Mouse (Mus musculus): Measurements from ENCODE around the gene Slc16a8.

Slc16a8 gene

GRCm38 (mm10) chr15:79254661-79255060 is at the start of gene Slc16a8:
Gene Slc16a8 (minus strand): TSS chr15:79254761.
- no peak for DNase-seq

DNA sequence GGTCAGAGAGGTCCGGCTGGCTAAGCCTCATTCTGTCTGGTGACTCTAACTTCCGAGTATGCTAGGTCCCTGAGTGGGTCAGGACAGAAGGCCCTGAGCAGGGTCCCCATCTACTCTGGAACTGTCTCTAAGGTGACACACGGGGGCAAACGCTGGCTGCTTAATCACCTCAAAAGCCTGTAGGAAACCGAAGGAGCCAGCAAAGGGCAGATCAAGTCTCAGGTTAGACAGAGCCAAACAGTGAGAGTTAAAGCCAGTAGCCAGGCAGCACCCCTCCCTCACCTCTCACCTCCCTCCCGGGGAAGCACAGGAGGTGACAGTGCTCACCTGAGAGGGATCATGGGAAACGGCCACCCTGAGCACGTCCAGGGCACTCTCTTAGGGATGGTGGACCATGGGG is 49.2 kb upstream of the Slc16a8 start:
- peak; percentile 62 for DNase-seq

DNA sequence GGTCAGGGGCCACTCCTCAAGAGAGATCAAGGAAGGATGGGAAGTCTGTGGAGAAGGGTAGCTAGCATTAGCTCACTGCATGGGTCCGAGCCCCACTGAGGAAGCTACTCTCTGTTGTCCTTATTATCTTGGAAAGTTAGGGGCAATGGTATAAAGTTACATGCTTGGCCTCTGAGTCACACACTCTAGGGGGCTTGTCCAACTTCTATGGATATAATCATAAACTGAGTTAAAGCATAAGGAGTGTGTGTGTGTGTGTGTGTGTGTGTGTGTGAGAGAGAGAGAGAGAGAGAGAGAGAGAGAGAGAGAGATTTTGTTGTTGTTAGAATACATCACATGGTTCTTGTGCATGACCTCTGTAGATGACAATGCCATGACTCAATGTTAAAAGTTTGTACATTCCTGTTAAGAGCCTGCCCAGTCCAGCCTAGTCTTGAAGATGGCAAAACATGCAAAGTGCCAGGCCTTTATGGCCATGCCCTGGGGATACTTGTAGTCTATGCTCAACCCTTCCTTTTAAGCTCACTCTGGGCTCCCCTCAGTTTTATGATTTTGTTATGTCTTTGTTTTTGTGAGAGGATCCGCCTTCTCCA is 45.1 kb upstream of the Slc16a8 start:
- no peak for DNase-seq

DNA sequence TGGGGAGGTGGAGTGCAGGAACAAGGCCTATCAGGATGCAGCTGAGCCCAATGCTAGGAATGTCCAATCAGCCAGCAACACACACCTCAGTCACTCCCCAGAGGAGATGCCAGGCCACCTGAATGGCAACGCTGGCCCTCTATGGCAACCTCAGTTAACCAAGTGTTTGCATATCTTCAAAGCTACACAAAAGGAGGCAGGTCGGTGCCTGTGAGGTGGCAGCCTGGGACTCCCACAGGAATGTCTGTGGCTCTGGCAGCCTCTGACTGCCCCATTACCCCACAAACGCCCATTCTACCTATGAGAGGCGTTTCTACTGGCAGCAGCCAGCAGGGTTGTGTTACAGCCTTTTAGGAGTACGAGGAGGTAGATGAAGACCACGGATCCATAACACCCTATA is 44.0 kb upstream of the Slc16a8 start:
- no peak for DNase-seq

GRCm38 (mm10) chr15:79292779-79293178 is 38.2 kb upstream of the Slc16a8 start:
- no peak for DNase-seq

DNA sequence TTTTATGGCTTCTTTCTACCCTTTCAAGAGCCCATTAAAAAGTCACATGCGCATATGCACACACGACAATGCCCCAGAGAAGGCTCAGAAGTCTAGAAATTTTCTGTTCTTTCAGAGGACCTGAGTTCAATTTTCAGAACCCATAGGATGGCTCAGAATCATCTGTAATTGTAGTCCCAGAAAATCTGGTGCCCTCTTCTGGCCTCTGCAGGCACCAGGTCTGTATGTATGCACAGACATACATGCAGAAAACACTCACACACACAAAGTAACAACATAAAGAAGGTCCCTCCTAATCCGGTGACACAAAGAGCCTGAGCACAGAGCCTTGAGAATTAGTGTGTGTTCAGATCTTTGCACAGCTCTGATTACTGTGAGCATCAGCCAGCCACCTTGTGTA is 35.8 kb upstream of the Slc16a8 start:
- peak; percentile 19 for DNase-seq

GRCm38 (mm10) chr15:79289441-79289840 is 34.9 kb upstream of the Slc16a8 start:
- DNase-seq, result no peak

- DNase-seq, result no peak
Measured at GRCm38 (mm10) chr15:79288387-79288786, 33.8 kb upstream of the Slc16a8 start.

DNA sequence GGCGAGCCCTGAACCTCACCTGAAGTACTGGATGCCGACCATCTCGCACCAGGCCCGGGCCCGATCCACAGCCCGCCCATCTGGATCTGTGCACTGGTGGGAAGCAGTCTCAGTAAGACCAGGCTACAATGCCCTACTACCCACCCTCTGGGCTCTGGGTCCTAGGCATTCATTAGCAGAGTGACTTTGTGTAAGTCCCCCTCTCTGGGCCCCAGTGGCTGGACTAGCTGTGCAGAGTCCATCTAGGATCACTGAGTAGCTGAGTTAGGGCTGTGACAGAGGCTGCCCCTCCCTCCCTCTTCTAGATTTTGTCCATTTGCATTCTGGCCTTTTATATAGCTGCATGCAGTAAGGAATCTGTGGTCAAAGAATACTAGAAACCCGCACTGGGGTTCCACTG is 32.5 kb upstream of the Slc16a8 start:
- no peak for DNase-seq

GRCm38 (mm10) chr15:79286141-79286540 is 31.6 kb upstream of the Slc16a8 start:
- no peak for DNase-seq

GRCm38 (mm10) chr15:79285399-79285798 is 30.8 kb upstream of the Slc16a8 start, which contains the start of gene Baiap2l2:
Gene Baiap2l2 (minus strand): TSS chr15:79285537.
- DNase-seq, result no peak

DNA sequence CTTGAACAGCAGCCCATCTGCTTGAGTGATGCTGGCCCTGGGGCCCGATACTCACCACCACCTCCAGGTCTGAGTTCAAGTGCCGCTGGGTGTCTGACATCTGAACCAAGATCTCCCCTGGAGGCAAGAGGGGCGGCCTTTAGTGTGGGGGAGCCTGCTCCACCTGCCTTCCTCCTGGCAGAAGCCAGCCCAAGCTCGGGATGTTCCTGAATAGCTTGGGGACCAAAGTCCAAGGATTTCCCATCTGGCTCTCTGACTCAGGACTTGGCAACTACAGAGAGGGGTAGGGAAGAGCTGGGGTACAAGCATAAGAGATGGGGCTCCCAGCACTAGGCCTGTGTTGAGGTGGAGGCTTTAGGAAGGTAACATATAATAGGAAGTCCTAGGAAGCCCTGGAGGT is 28.8 kb upstream of the Slc16a8 start:
- no peak for DNase-seq

GRCm38 (mm10) chr15:79282434-79282833 is 27.9 kb upstream of the Slc16a8 start:
- no peak for DNase-seq

- DNase-seq, result peak; percentile 72
Measured at GRCm38 (mm10) chr15:79281389-79281788, 26.8 kb upstream of the Slc16a8 start.

- peak; percentile 35 for DNase-seq
Measured at GRCm38 (mm10) chr15:79280850-79281249, 26.3 kb upstream of the Slc16a8 start.

DNA sequence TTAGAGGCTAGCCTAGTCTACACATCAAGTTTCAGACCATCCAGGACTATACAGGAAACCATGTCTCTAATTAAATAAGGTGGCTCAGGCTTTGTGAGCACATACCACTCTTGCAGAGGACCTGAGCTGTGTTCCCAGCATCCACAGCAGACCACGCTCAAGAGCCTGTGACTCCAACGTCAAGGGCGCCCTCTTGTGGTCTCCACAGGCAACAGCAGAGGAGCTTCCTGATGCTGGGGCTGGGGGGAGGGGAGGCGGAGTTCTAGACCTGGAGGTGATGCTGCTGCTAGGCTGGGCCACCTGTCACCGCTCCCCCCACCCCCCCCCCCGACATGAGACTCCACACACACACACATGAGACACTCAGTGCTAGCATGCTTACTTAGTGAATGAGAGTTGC is 25.6 kb upstream of the Slc16a8 start:
- DNase-seq, result peak; percentile 70

- DNase-seq, result no peak
Measured at GRCm38 (mm10) chr15:79277728-79278127, 23.2 kb upstream of the Slc16a8 start.

GRCm38 (mm10) chr15:79273020-79273419 is 18.5 kb upstream of the Slc16a8 start:
- no peak for DNase-seq

GRCm38 (mm10) chr15:79271124-79271746 is 16.7 kb upstream of the Slc16a8 start:
- DNase-seq, result peak; percentile 76

GRCm38 (mm10) chr15:79270317-79271123 is 16.0 kb upstream of the Slc16a8 start:
- DNase-seq, result peak; percentile 92

GRCm38 (mm10) chr15:79268521-79268920 is 14.0 kb upstream of the Slc16a8 start:
- no peak for DNase-seq

DNA sequence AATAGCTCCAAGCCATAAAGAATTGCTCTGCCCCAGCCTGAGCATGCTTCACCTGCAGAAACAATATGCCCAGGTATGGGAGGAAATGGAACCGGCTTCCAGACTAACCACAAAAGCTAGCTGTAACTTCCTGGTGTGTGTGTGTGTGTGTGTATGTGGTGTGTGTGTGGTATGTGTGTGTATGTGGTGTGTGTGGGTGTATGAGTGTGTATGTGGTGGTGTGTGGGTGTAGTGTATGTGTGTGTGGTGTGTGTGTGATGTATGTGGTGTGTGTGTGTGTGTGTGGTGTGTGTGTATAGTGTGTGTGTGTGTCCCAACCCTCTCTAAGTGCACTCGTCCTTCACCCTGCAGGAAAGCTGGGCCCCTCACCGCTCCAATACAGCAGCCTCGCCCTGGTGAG is 10.8 kb upstream of the Slc16a8 start:
- peak; percentile 43 for DNase-seq

GRCm38 (mm10) chr15:79263726-79264125 is 9.2 kb upstream of the Slc16a8 start:
- DNase-seq, result no peak

DNA sequence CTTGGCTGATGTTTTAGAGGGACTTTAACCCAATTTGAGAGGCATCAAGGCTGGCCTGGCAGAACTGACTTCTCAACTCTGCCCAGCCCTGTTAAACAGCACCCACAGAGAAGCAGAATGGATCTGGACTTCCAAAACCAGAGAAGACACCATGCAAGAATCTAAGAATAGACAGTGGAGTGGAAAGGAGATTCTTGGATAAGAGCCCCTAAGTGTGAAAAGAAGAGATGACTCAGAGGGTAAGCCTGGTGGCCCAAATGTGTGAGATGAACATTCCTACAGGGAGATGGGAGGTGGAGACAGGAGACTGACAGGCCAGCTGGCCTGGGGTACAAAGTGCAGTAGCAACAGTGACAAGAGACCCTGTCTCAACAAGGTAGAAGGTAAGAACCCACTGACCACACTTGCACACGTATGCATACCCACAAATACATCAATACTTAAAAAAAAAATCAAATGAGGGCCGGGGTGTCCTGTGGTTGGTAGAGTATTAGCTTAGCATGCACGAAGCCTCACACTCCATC is 8.3 kb upstream of the Slc16a8 start:
- DNase-seq, result no peak
